ENCODE assay signal across 21 mouse cellular contexts in the genomic region with DNA sequence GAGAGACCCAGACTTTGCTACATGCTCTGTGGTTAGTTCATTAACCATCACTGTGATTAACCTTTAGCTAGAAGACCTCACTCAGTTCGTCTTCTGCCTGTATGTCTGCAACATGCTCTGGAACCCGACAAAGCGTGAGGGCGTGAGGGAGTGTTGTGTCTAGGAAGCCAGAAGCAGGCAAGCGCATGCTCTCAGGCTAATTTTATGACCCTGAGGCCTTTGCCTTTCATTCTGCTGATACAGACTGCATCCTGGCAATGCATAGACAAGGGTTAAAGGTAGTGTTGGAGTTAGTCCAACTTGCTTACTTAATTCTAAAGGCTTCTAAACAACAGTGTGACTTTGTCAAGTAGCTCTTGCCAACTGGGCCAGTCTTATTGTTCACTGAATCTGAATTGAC.
A peak's percentile ranks its signal among the peaks of the same experiment; 100 is the strongest.
DNase-seq lines count a peak whose midpoint lies in the region; ATAC-seq lines count a peak whose summit lies in the region.
"Had no signal": no experiment of that assay in that cellular context is flagged by ENCODE, and none has a peak within 500 bp of the region (broad histone marks: within the 10 kb centered on the region; RNA-seq: fewer than 3 reads in every experiment).

No protein-coding gene starts in this region.

- no peaks in the 10 kb centered on the region for H3K36me3 ChIP-seq in forebrain, embryonic 14.5 days (ENCODE audit: control insufficient read depth, insufficient read depth, low read length)
- no peaks in the 10 kb centered on the region for H3K36me3 ChIP-seq in forebrain, embryonic 13.5 days (ENCODE audit: poor library complexity, severe bottlenecking)
- no peaks in the 10 kb centered on the region for H3K36me3 ChIP-seq in embryonic facial prominence, embryonic 10.5 days (replicated peaks)
- H3K36me3 ChIP-seq in forebrain, embryonic 12.5 days (replicated peaks) = no peaks in the 10 kb centered on the region
- H3K36me3 ChIP-seq: hindbrain, embryonic 15.5 days; liver, embryonic 12.5 days; midbrain, embryonic 13.5 days; neural tube, embryonic 13.5 days had no signal

- H3K27ac ChIP-seq in forebrain, embryonic 14.5 days (ENCODE audit: low read depth, low read length) = no peak overlapping the region
- H3K27ac ChIP-seq in forebrain, embryonic 13.5 days = no peak overlapping the region
- no peak overlapping the region for H3K27ac ChIP-seq in embryonic facial prominence, embryonic 10.5 days (replicated peaks)
- no peak overlapping the region for H3K27ac ChIP-seq in forebrain, embryonic 12.5 days
- H3K27ac ChIP-seq: hindbrain, embryonic 15.5 days; layer of hippocampus, adult 2 months; liver, embryonic 12.5 days; midbrain, embryonic 13.5 days; neural tube, embryonic 13.5 days; stomach, postnatal 0 days had no signal

- no peak overlapping the region for H3K9ac ChIP-seq in forebrain, embryonic 14.5 days (ENCODE audit: low read length)
- no peak overlapping the region for H3K9ac ChIP-seq in forebrain, embryonic 13.5 days
- H3K9ac ChIP-seq in forebrain, embryonic 12.5 days = no peak overlapping the region
- H3K9ac ChIP-seq: hindbrain, embryonic 15.5 days; liver, embryonic 12.5 days; midbrain, embryonic 13.5 days; neural tube, embryonic 13.5 days had no signal

- H3K4me1 ChIP-seq in forebrain, embryonic 14.5 days (ENCODE audit: control insufficient read depth, insufficient read depth, low read length) = no peaks in the 10 kb centered on the region; the same call in 1 of the 2 replicates
- peaks cover 6% of the 10 kb centered on the region; the same call in 1 of the 2 replicates for H3K4me1 ChIP-seq in forebrain, embryonic 13.5 days
- H3K4me1 ChIP-seq in embryonic facial prominence, embryonic 10.5 days = no peaks in the 10 kb centered on the region
- H3K4me1 ChIP-seq in forebrain, embryonic 12.5 days = peaks cover 5% of the 10 kb centered on the region; the same call in 1 of the 2 replicates
- H3K4me1 ChIP-seq: hindbrain, embryonic 15.5 days; liver, embryonic 12.5 days had no signal

- WGBS in forebrain, embryonic 14.5 days = 49% methylated on average over 5 of the region's 5 CpGs
- 56% methylated on average over 5 of the region's 5 CpGs for WGBS in forebrain, embryonic 13.5 days
- 78% methylated on average over 5 of the region's 5 CpGs for WGBS in embryonic facial prominence, embryonic 10.5 days
- 69% methylated on average over 5 of the region's 5 CpGs for WGBS in forebrain, embryonic 12.5 days

- no peak overlapping the region for H3K4me2 ChIP-seq in forebrain, embryonic 14.5 days (ENCODE audit: low read length)
- no peak overlapping the region for H3K4me2 ChIP-seq in forebrain, embryonic 13.5 days
- no peak overlapping the region for H3K4me2 ChIP-seq in forebrain, embryonic 12.5 days
- H3K4me2 ChIP-seq: heart, embryonic 11.5 days; hindbrain, embryonic 15.5 days; liver, embryonic 12.5 days; midbrain, embryonic 13.5 days; neural tube, embryonic 13.5 days had no signal

- ATAC-seq in forebrain, embryonic 14.5 days = no peak
- ATAC-seq in forebrain, embryonic 13.5 days = no peak
- ATAC-seq in forebrain, embryonic 12.5 days (ENCODE audit: low FRiP score) = no peak
- ATAC-seq: liver, embryonic 12.5 days; midbrain, embryonic 13.5 days had no signal

- H3K9me3 ChIP-seq in forebrain, embryonic 14.5 days (replicated peaks; ENCODE audit: control insufficient read depth, low read length) = no peaks in the 10 kb centered on the region
- no peaks in the 10 kb centered on the region for H3K9me3 ChIP-seq in forebrain, embryonic 13.5 days (replicated peaks)
- no peaks in the 10 kb centered on the region for H3K9me3 ChIP-seq in embryonic facial prominence, embryonic 10.5 days
- H3K9me3 ChIP-seq in forebrain, embryonic 12.5 days = no peaks in the 10 kb centered on the region
- H3K9me3 ChIP-seq: hindbrain, embryonic 15.5 days; liver, embryonic 12.5 days; midbrain, embryonic 13.5 days; neural tube, embryonic 13.5 days had no signal

- H3K27me3 ChIP-seq in forebrain, embryonic 14.5 days (replicated peaks; ENCODE audit: control insufficient read depth, insufficient read depth, low read length) = no peaks in the 10 kb centered on the region
- no peaks in the 10 kb centered on the region for H3K27me3 ChIP-seq in forebrain, embryonic 13.5 days
- no peaks in the 10 kb centered on the region for H3K27me3 ChIP-seq in embryonic facial prominence, embryonic 10.5 days (replicated peaks; ENCODE audit: low read depth, poor library complexity, severe bottlenecking)
- no peaks in the 10 kb centered on the region for H3K27me3 ChIP-seq in forebrain, embryonic 12.5 days
- H3K27me3 ChIP-seq: hindbrain, embryonic 15.5 days; liver, embryonic 12.5 days; midbrain, embryonic 13.5 days; neural tube, embryonic 13.5 days had no signal

- DNase-seq in forebrain, embryonic 14.5 days (ENCODE audit: low spot score) = peak; percentile 52
- DNase-seq in ovary, postnatal 36 days (ENCODE audit: low spot score) = peak; percentile 6
- DNase-seq in ovary, adult 18-20 months (ENCODE audit: low spot score) = no peak
- DNase-seq in kidney, postnatal 10 days = peak; percentile 26
- DNase-seq in embryonic facial prominence, embryonic 10.5 days (ENCODE audit: low spot score) = no peak
- DNase-seq in urinary bladder, adult 2 months (ENCODE audit: low spot score) = no peak
- DNase-seq: adrenal gland, postnatal 36 days; cerebellum, adult 11 months; cerebellum, adult 9-11 months; lung, adult 18-20 months; lung, postnatal 14 days; thymus, adult 2 months had no signal

- no peak overlapping the region for H3K4me3 ChIP-seq in forebrain, embryonic 14.5 days (ENCODE audit: low read depth, low read length)
- H3K4me3 ChIP-seq in forebrain, embryonic 13.5 days = no peak overlapping the region
- H3K4me3 ChIP-seq in embryonic facial prominence, embryonic 10.5 days = no peak overlapping the region
- H3K4me3 ChIP-seq in forebrain, embryonic 12.5 days (replicated peaks) = no peak overlapping the region
- H3K4me3 ChIP-seq: hindbrain, embryonic 15.5 days; layer of hippocampus, adult 2 months; liver, embryonic 12.5 days; midbrain, embryonic 13.5 days; neural tube, embryonic 13.5 days had no signal

Comparison
In these comparisons a context has a peak if more than half of its experiments do, and no peak if none do; other contexts are left out.
1. DNase-seq: peak in forebrain, embryonic 14.5 days (single experiment), ovary, postnatal 36 days (single experiment) and kidney, postnatal 10 days (single experiment); none in ovary, adult 18-20 months (single experiment), embryonic facial prominence, embryonic 10.5 days (single experiment) and urinary bladder, adult 2 months (single experiment).